Mouse (Mus musculus) stomach, postnatal 0 days (tissue): ENCODE data around the gene Ociad1. TPM values are rescaled to one million over a fixed set of nuclear protein-coding genes. Genes with fewer than 3 reads are reported as not detected.

ENCODE experiments used
- ATAC-seq: fragments of 200-750 bp; cut with Nextera tagmentation; 2 replicates; pipeline ENCODE4 v1.8.0; 2017; ENCODE audit not compliant: low FRiP score, low TSS enrichment
- DNase-seq: peaks from one replicate; pipeline ENCODE4 v3.0.0-alpha.2; 2016; ENCODE audit warnings: low spot score
- H3K27ac ChIP-seq: fragments of 300-500 bp; sonication (generic); replicated peaks from 2 replicates; pipeline ENCODE4 v1.5.1; 2014; ENCODE audit warnings: mild to moderate bottlenecking, control low read depth
- H3K27me3 ChIP-seq: fragments of 300-500 bp; sonication (generic); 2 replicates; pipeline ENCODE4 v1.6.1; 2014; ENCODE audit warnings: low read length; ENCODE audit not compliant: control insufficient read depth, insufficient read depth
- H3K36me3 ChIP-seq: fragments of 300-500 bp; sonication (generic); 2 replicates; pipeline ENCODE4 v1.6.1; 2014; ENCODE audit warnings: low read length, mixed read lengths; ENCODE audit not compliant: control insufficient read depth, insufficient read depth
- H3K4me1 ChIP-seq: fragments of 300-500 bp; sonication (generic); replicated peaks from 2 replicates; pipeline ENCODE4 v1.6.1; 2014; ENCODE audit warnings: antibody characterized with exemption; ENCODE audit not compliant: control insufficient read depth, insufficient read depth
- H3K4me2 ChIP-seq: fragments of 300-500 bp; sonication (generic); replicated peaks from 2 replicates; pipeline ENCODE4 v1.6.1; 2014; ENCODE audit warnings: low read depth, mild to moderate bottlenecking, control low read depth, moderate library complexity
- H3K4me3 ChIP-seq: fragments of 300-500 bp; sonication (generic); 2 replicates; pipeline ENCODE4 v1.5.1; 2014; ENCODE audit warnings: low read depth, low read length, control low read depth
- H3K9ac ChIP-seq: fragments of 300-500 bp; sonication (generic); 2 replicates; pipeline ENCODE4 v1.6.1; 2014; ENCODE audit warnings: mild to moderate bottlenecking, low read length, control low read depth, mixed read lengths
- H3K9me3 ChIP-seq: fragments of 300-500 bp; sonication (generic); 2 replicates; pipeline ENCODE4 v1.6.1; 2016; ENCODE audit warnings: low read length; ENCODE audit not compliant: control insufficient read depth
- CTCF ChIP-seq: IDR thresholded peaks from 2 replicates; pipeline ENCODE4 v1.5.1; 2016; ENCODE audit warnings: antibody characterized with exemption, low read depth, mild to moderate bottlenecking, moderate library complexity
- EP300 ChIP-seq: optimal IDR thresholded peaks from 2 replicates; pipeline ENCODE3; 2016; ENCODE audit warnings: antibody characterized with exemption
- WGBS: fragments of 180-500 bp; shearing (Covaris S2); extraction: QIAGEN DNeasy Blood & Tissue Kit; methylation state at CpG from one replicate; pipeline ENCODE4 v1.1.7; 2014; 5-methylcytosine and 5-hydroxymethylcytosine counted together
- polyA plus RNA-seq: library from polyadenylated mRNA; unstranded; fragments of >200 nt; fragmentation: Nextera tagmentation; extraction: Ambion mirVana; gene quantifications from 2 replicates; pipeline ENCODE4 v1.2.1, GENCODE M21; 2015

The Ociad1 gene
- polyA plus RNA-seq, 1 experiment from 2014 or later: 169 TPM

DNA sequence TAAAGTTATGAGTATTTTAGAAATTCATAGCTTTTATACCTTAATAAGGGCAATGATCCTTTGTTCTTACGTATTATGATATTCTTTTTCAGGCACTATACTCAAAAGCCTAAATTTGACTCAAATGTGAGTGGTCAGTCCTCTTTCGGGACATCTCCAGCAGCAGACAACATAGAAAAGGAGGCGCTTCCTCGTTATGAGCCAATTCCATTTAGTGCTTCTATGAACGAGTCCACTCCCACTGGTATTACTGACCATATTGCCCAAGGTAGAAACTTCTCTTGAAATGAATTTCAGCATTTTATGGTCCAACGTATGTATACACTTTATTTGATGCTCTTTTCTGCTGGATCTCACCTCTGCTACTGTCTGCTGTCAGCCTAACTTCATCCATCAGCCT lies 13.9 kb downstream of the Ociad1 start:
- WGBS: 91% methylated on average over 6 of the region's 6 CpGs
- TF ChIP-seq EP300 (no peak), CTCF (no peak)
- ATAC-seq: no peak
- Histone ChIP-seq H3K27ac (no peak overlapping the region), H3K4me3 (no peak overlapping the region), H3K36me3 (peaks cover 20% of the 10 kb centered on the region), H3K27me3 (no peaks in the 10 kb centered on the region), H3K4me1 (no peaks in the 10 kb centered on the region), H3K9ac (no peak overlapping the region), H3K4me2 (no peak overlapping the region), H3K9me3 (no peaks in the 10 kb centered on the region)
- no peak for DNase-seq

DNA sequence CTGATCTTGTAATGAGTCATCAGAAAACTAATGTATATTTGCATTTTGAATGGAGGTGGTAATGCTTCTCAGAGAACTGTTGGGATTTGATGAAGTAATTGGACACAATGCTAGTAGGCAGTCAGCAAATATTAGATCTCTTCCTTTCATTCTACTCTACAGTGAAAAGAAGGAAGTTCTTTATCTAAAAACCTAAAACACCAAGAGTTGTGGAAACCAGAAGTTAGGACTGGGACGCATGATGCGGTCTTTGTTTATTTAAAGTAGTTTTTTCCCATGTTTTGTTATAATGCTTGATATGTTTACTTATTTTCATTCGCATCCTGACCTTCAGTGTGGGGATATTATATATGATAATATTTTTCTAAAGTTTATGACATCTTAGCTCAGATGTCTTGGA lies 14.7 kb downstream of the Ociad1 start:
- no peaks in the 10 kb centered on the region for H3K27me3 ChIP-seq
- peaks cover 19% of the 10 kb centered on the region for H3K36me3 ChIP-seq
- no peak for DNase-seq
- no peaks in the 10 kb centered on the region for H3K9me3 ChIP-seq
- no peak for TF ChIP-seq EP300
- TF ChIP-seq CTCF: no peak
- no peak overlapping the region for H3K4me2 ChIP-seq
- H3K4me3 ChIP-seq: no peak overlapping the region
- H3K27ac ChIP-seq: no peak overlapping the region
- no peak overlapping the region for H3K9ac ChIP-seq
- WGBS: 61% methylated on average over 3 of the region's 3 CpGs
- no peak for ATAC-seq
- H3K4me1 ChIP-seq: no peaks in the 10 kb centered on the region

DNA sequence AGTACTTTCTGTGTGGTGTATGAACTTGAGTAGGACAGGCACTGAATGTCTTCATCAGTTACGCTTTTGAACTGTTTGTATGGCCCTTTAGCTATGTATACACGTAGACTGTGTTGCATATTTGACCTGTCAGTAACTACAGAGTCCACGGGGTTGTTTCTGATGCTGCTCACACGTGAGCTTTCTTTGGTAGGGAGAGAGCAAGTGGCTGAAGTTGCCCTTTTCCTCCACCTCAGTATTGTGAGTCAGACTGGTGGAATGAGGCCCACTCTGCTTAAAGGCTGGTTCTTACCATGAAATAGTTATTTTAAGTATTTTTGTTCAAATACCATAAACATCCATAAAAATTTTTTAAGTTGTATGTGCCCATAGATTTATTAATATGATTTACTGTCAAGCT lies 16.9 kb downstream of the Ociad1 start:
- H3K27ac ChIP-seq: no peak overlapping the region
- no peak overlapping the region for H3K4me3 ChIP-seq
- DNase-seq (no peak), ATAC-seq (no peak)
- WGBS: 76% methylated on average over 4 of the region's 4 CpGs
- H3K9ac ChIP-seq: no peak overlapping the region
- no peaks in the 10 kb centered on the region for H3K4me1 ChIP-seq
- no peak overlapping the region for H3K4me2 ChIP-seq
- TF ChIP-seq CTCF (no peak), EP300 (no peak)
- H3K36me3 ChIP-seq: peaks cover 24% of the 10 kb centered on the region
- H3K9me3 ChIP-seq: no peaks in the 10 kb centered on the region
- no peaks in the 10 kb centered on the region for H3K27me3 ChIP-seq

DNA sequence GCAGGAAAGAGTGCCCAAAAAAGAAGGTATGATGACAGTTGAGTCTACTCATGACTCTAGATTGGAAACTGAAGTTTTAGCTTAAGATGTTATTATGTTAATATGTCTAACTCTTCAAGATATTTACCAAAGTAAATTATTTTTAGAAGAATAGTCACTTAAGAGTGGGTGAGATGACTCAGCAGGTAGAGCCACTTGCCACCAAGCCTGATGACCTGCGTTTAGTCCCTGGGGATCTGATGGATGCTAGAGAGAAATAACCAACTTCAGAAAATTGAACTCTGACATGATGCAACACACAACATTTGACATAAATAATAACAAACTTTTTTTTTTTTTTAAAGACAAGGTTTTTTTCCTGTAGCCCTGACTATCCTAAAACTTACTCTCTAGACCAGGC lies 17.8 kb downstream of the Ociad1 start:
- Histone ChIP-seq H3K9ac (no peak overlapping the region), H3K4me1 (no peaks in the 10 kb centered on the region), H3K4me3 (no peak overlapping the region), H3K9me3 (no peaks in the 10 kb centered on the region), H3K4me2 (no peak overlapping the region), H3K27ac (no peak overlapping the region), H3K27me3 (no peaks in the 10 kb centered on the region), H3K36me3 (peaks cover 29% of the 10 kb centered on the region)
- no peak for TF ChIP-seq CTCF
- no peak for TF ChIP-seq EP300
- 86% methylated on average over 1 of the region's 1 CpGs for WGBS
- DNase-seq (no peak), ATAC-seq (no peak)

DNA sequence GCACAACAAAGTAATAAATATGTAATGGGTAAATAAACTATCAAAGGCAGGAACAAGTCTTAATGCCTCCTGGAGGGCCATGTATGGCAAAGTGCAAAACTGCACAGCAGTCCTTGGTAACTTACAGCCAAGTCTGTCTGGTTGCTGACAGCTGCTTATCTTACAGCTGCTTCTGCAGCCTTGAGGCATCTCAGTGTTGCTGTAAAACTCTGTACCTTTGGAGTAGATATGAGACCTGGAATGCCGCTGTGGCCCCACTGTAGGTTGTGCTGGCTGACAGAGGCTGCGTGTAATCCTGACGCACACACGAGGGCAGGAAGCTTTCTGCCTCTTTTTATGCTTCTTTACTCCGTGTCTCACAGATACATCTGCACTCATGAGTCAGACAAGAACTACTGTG lies 18.9 kb downstream of the Ociad1 start:
- ATAC-seq (no peak), DNase-seq (no peak)
- peaks cover 30% of the 10 kb centered on the region for H3K36me3 ChIP-seq
- TF ChIP-seq EP300 (no peak), CTCF (no peak)
- WGBS: 89% methylated on average over 5 of the region's 5 CpGs
- H3K27ac ChIP-seq: no peak overlapping the region
- no peaks in the 10 kb centered on the region for H3K27me3 ChIP-seq
- no peak overlapping the region for H3K9ac ChIP-seq
- H3K4me3 ChIP-seq: no peak overlapping the region
- no peaks in the 10 kb centered on the region for H3K4me1 ChIP-seq
- no peaks in the 10 kb centered on the region for H3K9me3 ChIP-seq
- no peak overlapping the region for H3K4me2 ChIP-seq

DNA sequence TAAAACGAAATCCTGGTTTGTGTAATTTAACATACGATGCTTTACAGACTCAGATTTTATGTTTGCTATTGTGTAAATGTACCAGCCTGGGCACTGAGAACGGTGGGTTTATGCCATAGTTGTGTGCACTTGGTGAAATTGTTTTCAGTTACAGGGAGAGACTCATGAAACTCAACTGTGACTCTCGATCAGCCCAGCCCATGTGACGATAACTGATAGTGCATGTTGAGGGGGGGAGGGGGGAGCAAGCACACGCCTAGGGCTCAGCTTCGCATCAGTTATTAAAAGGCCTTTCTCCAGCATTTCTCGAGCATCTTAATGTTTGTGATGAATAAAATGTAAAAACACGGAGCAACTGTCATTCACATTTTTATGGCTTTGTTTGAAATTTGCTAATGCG lies 21.0 kb downstream of the Ociad1 start:
- Histone ChIP-seq H3K4me3 (no peak overlapping the region), H3K27me3 (no peaks in the 10 kb centered on the region), H3K27ac (no peak overlapping the region), H3K4me2 (no peak overlapping the region), H3K4me1 (no peaks in the 10 kb centered on the region), H3K9ac (no peak overlapping the region), H3K36me3 (peaks cover 22% of the 10 kb centered on the region), H3K9me3 (no peaks in the 10 kb centered on the region)
- TF ChIP-seq CTCF: no peak
- TF ChIP-seq EP300: no peak
- no peak for DNase-seq
- 87% methylated on average over 10 of the region's 10 CpGs for WGBS
- no peak for ATAC-seq

DNA sequence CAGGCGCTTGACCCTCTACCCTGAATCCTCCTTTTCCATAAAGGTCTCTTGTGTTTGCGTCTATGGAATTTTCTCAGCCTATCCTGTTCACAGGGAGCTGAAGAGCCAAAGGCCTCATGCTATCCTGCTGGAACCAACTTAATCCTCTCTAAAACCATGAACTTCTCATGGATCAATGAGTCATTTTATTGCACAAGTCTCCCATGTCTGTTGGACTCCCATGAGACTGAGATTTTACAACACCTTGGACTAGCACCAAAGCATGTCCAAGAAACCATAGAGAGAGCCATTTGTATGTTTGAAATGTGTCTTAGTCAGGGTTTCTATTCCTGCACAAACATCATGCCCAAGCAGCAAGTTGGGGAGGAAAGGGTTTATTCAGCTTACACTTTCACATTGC lies 22.1 kb downstream of the Ociad1 start:
- Histone ChIP-seq H3K4me2 (no peak overlapping the region), H3K27ac (no peak overlapping the region), H3K9me3 (no peaks in the 10 kb centered on the region), H3K4me1 (no peaks in the 10 kb centered on the region), H3K9ac (no peak overlapping the region), H3K27me3 (no peaks in the 10 kb centered on the region), H3K36me3 (peaks cover 19% of the 10 kb centered on the region), H3K4me3 (no peak overlapping the region)
- ATAC-seq (no peak), DNase-seq (no peak)
- TF ChIP-seq CTCF (no peak), EP300 (no peak)
- WGBS: 90% methylated on average over 2 of the region's 2 CpGs
